Mouse (Mus musculus) adrenal gland, adult 18-20 months (tissue): ENCODE measurements around the gene Eci3. TPM values are rescaled to one million over a fixed set of nuclear protein-coding genes. Genes with fewer than 3 reads are reported as not detected.
A peak's percentile ranks its signal among the peaks of the same experiment; 100 is the strongest.
"Not testable (repeated sequence)": the region's sequence is repeated elsewhere in the genome, so short reads cannot be mapped to it uniquely, and the experiment has no call there.

Experiments
- DNase-seq, 2 experiments: peaks; one replicate each; pipeline ENCODE4 v3.0.0; 2021 to 2022; ENCODE audit warnings: low spot score in 2 of 2
- long read RNA-seq, 2 experiments: library from polyadenylated mRNA; stranded (forward); transcript quantifications; one replicate each; pipeline ENCODE4 v2.0.0; 2021
- total RNA-seq, 2 experiments: library from RNA; stranded (reverse); gene quantifications; 1 replicate in 1 of 2; 2 replicates in 1 of 2; pipeline ENCODE4 v1.2.3; 2021

Gene Eci3
- total RNA-seq, result 1 to 10 TPM; 3.3 to 4.2 TPM
- long read RNA-seq, experiment 1, partial matches to known transcripts, result 0 of 1 reads
- long read RNA-seq, experiment 1, other reads (novel, unspliced or antisense), result 0 of 1 reads
- long read RNA-seq, experiment 2, partial matches to known transcripts, result 0 of 4 reads
- long read RNA-seq, experiment 2, other reads (novel, unspliced or antisense), result 0 of 4 reads

DNA sequence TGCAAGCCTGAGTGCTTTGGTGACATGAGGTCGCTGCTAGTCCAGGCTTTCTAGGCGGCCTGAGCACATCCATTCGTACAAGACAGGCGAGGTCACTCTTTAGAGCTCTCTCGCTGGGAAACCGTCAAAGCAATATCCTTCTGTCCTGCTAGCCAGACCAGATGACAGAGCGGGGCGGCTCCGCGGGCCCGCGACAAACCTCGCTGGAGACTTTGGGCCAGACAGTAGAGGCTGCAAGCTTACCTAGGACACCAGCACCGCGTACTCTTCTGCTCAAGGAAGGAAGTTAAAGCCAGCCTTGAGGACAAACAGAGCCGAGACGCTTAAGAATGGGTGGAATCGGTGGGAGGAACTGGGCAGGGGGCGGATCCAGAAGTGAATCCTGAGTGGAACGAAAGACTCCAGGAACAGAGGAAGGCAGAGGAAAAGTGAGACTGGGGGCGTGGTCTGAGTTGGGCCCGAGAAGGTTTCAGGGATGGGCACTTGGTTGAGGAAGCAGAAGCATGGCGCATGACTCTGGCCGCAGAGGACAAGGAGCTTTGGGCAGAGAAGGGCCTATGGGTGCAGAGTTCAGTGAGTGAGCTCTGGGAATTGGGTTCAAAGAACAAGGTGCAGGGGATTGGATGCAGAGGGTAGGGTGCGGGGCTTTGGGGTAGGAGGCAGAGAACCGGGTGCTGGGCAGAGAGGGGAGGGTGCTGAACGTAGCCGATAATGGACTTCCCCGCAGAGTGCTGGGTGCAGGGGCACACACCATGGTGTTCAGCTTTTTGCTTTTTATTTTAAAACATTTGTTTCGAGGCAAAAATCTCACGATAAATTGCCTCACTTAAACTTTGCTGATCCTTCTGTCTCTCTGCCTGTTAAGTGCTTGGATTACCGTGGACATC, at the start of gene Eci3:
Gene Eci3, minus strand, starts transcription at position 300 of the 887 bp plus-strand sequence.
- DNase-seq, result peak; percentile 10 to 32

DNA sequence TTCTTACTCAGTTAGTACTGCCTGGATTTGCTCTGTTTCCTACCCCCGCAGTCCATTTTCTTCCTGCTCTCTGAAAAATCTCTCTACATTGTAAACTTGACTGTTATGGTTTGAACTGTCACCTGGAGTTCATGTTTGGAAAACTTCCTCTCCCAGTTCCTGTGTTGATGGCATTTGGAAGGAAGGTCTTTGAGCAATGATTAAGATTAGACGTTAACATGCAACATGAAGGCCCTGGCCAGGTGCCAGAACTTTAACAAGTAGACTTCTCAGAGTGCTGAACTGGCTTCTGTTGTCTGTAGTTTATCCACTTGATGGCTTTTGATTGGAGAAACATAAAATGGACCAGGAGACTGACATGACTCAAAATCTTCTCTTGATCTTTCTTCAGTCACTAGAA, 32.3 kb upstream of the Eci3 start:
- no peak for DNase-seq

DNA sequence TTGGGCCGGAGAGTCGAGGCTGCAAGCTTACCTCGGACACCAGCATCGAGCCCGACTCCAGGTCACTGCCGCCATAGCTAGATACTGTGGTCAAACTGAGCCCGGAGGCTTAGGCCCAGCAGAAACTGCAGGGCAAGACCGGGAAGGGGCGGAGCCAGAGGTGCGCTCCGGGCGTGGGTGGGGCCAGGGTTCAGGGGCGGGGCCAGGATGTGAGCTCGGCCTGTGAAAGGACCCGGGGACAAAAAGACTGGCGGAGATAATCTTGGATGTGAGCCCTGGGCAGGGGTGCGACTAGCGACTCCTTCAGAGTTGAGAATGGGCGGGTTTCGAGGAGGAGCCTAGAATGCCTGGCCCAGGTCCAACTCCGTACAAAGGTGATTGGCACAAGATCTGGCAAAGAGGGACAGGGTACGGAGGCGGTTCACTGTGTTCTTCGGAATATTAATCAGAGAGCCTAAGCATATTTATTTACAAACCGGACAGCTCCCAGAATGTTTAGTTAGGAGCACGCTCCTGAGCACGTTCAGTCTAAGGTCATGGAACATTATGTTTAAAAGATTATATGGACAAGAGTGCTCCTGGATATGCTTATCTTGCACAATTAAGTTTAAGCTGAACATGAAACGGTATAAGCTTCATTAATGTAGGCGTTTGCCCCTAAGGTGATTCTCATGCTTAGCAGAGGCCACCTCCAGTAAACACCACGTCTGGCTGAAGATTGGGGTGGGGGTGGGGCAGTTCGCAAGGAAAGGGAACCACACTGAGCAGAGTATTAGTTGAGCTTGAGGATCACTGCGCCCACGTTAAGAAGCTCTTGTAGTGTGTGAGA, 30.6 kb upstream of the Eci3 start:
- DNase-seq, result peak; percentile 91 to 92

DNA sequence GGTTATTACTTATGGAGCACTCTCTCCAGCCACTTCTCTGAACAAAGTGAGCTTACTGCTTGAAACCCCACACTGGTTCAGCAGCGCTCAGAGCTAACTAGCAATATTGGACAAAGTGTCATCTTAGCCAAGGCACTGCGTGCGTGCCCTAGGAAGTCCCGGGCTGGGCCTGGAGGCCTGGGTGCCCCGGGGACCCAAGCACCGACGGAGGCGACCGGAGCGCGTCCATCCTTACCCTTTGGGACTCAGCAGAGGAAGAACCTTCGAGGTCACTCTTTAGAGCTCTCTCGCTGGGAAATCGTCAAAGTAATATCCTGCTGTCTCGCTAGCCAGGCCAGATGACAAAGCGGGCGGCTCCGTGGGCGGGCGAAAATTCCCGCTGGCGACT, 30.0 kb upstream of the Eci3 start:
- DNase-seq, result no peak

DNA sequence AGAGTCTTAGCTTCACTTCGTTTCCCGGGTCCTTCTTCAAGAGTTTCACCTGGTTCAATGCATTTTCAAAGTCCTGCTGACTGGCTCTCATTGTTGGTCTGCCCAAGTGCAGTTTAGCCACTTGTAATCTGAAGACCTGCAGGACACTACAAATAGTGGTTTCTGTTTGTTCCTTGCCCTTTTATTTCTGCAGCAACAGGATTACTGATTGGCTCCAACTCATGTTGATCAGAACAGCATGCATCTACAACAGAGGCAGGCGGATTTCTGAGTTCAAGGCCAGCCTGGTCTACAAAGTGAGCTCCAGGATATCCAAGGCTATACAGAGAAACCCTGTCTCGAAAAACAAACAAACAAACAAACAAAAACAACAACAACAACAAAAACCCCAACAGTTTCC, 29.5 kb upstream of the Eci3 start:
- no peak for DNase-seq

DNA sequence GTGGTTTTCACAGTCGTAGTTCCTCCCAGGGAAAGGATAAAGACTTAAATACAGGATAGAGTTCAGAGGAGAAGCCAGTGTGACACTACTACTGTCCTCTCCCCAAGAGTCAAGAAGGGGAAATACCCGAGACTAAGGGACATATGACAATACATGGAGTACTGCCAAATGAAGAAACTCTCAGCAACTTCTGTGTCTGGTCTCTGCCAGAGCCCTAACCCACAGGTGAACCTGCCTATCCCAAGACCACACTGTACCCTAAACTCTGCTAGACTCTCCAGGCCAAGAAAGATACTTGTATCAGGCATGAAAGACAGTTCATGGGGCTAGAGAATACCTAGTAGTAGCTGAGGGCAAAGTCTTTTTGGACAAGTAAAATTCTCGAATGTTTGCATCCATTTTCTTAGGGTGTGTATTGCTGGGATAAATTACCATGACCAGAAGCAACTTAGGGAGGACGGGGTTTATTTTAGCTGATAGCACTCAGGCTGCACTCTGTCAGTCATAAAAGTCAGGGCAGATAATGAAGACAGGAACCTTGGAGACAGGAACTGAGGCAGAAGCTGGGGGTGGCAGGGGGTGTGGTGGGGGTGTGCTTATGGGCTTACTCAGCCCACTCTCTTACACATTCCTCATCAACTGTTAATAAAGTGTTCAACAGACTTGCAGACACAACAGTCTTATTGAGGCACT, 28.1 kb upstream of the Eci3 start:
- no peak for DNase-seq

DNA sequence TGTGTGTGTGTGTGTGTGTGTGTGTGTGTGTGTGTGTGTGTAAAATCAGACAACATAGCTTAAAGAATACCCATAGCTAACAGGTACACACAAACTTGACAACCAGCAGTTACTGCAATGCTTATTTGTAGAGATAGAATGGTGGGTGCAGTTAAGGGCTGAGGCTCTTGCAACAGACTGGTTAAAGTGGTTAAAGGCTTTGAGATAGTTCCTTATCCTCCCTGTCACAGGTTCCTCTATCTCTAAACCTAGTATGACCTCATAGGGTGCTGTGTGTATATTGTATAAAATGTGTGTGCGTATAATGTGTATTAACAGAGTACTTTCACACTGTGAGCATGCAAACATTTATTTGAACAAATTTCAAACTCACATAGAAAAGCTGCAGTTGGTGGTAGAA, 19.9 kb upstream of the Eci3 start:
- not testable (repeated sequence) for DNase-seq

DNA sequence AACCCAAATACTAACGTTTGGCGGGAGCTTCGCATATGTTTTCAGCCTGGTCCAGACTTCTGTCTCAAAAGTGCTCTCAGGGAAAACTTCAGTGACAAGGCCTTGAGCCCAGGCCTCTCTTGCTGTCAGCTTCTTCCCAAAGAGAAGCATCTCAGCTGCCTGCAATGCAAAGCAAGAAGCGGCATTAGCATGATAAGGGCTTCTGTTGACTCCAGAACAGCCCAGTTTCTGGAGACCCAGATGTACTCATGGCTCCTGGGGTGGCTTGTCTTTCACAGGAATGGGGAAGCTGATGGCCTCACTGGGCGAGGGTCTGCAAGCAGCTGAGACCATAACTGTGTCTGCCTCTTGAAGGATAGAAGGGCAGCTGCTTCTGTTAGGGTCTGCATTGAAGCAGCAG, 15.0 kb upstream of the Eci3 start:
- DNase-seq, result not testable (repeated sequence)

DNA sequence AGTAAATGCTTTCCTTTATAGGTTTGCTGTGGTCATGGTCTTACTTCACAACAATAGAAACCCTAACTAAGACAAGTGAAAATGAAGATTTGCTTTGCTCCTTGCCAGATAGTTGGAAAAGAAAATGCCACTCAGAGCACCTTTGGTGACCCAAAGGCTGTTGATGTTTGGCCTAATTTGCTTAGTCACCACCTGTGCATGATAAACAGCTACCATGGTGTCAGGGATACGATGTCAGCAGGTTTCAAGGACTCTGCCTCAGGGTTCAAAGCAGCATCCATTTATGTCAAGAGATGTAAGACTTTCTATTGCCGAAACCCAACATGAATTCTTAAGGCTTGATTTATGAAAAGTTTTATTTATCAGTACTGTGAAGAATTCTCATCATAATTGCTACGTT, 13.8 kb upstream of the Eci3 start:
- DNase-seq, result no peak

DNA sequence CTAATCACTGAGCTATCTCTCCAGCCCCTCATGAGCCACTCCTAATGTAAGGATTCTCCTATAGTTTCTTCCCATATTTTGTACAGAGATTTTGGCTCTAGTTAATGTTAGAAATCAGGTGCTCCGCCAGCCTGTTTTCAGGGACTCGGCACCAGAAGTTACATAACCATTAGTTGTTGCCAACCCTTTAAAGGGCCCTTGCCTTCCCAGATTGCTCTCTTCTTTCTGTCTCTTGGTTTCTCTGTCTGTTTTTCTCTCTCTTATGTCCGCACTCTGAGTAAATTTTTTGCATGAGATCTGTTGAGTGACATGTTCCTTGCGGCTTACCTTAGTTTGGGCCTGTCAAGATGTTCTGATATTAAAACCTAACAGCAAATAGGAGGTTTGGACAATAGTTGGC, 12.5 kb upstream of the Eci3 start:
- no peak for DNase-seq

DNA sequence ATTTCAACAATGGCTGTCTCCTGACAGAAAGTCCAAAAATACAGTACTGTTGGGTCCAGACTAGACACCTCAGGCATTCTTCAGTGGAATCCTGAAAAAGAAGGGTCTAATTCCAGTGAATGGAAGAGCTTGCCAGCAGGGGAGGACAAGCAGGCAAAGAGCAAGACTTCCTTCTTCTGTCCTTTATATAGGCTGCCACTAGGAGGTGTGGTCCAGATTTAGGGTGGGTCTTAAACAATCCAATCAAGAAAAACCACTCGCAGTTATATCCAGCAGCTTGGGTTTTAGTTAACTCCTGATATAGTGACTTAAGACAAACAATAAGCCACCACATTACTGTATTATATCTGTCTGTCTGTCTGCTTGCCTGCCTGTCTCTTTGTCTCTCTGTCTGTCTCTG, 10.2 kb upstream of the Eci3 start:
- no peak for DNase-seq

DNA sequence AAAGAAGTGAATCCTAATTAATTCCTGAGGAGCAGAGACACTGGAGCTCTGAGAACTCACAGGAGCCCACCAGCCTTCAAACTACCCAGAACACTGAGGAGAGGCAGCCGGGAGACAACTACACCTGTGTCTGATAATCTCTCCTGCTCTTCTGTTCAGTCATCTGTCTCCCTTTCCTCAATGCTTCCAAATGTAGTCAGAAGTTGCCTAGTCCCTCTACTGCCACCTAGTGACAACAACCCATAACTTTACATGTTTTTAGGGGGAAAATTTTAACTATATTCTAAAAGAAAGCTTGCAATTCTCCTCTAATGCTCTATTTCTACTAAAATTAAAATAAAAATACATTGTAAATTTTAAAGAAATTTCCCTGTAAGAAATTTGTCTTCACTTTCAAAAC, 9.5 kb upstream of the Eci3 start:
- DNase-seq, result no peak

DNA sequence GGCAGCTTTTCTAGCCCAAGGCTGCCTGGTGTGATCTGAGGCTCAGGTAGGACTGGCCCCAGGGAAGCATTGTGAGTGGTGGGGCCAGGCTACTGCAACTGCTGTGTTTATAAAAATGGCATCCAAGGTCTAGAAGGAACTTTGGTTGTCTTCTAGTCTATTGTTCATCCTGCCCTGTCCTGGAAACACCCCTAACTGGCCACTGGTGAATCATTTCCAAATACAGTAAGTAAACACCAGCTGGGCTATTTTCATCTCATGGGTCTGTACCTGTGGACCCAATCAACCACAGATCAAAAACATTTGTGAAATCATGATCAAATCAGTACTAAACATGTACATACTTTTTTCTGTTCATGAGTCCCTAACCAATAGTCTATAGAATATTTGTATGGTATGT, 8.8 kb upstream of the Eci3 start:
- not testable (repeated sequence) for DNase-seq

DNA sequence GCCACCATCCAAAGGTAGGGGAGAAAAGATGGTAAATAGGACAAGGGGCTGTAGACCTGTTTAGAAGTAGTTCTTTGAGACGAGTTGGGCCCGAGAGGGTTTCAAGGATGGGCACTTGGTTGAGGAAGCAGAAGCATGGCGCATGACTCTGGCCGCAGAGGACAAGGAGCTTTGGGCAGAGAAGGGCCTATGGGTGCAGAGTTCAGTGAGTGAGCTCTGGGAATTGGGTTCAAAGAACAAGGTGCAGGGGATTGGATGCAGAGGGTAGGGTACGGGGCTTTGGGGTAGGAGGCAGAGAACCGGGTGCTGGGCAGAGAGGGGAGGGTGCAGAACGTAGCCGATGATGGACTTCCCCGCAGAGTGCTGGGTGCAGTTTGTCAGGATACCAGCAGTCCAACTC, 2.0 kb upstream of the Eci3 start:
- DNase-seq, result not testable (repeated sequence)

DNA sequence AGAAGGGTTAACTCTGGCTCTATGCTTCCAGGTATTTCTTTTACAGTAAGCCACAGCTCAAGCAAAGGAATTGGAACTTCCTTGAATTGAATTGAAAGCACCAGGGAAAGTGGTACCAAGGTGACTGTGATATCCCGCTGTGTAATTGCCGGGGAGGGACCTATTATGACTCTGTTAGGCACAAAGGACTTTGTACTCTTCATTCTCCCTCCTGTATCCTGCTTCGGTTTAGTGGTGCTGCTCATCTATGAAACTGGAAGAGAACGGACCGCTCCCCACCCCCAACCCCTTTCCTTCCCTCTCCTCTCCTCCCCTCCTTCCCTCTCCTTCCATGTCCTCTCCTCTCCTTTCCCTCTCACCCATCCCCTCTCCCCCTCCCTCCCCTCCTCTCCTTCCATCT, 1.3 kb upstream of the Eci3 start:
- DNase-seq, result no peak

DNA sequence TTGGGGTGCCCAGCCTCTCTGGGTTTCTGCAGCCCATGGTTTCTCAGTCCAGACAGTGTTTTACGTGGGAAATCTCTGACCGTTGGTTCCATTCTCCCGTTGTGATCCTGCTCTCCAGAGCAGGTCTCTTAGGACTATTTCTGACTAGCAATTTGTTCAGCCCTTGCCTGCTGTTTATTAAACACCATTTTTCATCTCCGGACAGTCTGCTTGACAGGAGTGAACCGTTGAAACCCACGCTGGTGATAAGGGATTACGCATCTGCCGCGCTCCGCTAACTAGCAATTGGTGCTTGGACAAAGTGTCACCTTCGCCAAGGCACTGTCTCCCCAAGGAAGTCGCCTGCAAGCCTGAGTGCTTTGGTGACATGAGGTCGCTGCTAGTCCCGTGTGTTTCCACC, 809 bp upstream of the Eci3 start:
- no peak for DNase-seq

DNA sequence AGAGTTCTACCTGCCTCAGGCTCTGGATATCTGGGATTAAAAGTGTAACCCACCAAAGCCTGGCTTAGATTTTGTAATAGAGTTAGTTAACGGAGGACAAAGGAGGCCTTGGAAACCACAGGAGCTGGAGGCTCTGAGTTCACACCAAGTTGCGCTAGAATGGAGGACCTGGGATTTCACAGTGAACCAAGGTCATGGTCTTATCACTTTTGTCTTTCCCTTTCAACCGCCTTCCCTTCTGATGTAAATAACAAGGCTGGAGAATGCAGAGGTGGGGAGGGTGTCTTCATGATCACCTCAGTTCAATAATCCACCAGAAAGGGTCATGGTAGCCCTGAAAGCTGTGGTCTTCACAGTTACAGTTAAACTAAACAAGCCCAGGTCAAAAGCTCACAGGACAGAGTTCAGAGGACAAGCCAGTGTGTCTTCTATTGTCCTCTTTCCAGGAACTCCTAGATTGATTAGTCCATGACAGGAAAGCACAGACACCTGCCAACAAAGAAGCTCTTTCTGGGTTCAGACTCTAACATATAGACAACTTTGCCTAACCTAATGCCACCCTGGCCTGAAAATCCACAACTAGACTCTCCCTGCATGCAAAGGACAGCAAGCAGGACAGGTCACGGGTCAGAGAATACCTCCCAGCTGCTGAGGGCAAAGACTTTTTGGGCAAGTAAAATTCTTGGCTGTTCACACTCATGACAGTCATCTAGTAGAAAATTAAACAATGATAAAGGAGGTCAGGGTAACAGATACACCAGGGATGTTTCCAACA, 2.4 kb downstream of the Eci3 start:
- no peak for DNase-seq

DNA sequence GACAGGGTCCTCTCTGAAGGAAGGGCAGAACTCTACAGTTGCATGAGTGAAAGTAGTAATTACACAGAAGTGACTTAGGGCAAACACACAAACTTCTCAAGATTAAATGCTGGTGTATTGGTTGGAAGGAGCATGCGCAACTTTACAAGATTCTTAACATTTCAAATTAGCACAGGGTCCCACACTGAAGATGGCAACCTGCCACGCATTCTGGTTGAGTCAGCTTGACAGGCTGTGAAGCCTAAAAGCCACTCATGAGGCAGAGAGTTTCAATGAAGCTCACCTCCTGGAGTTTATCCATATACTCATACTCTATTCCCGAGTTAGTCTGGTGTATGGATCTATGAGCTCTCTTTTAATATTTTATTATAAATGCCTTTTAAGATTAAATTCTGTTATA, 5.5 kb downstream of the Eci3 start:
- DNase-seq, result not testable (repeated sequence)

DNA sequence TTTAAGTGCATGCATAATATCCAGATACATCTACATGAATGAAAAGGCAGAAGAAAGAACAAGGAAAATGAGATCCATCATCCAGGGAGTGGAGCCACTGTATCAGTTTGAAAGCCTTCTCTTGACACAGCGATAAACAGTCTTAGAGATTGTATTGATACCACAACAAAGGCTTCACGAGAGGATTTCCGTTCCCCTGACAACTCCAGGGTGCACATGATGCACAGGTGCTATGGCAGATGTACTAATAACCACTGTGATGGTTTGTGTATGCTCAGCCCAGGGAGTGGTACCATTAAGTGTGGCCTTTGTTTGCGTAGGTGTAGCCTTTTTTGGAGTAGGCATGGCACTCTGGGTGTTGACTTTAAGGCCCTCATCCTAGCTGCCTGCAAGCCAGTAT, 6.7 kb downstream of the Eci3 start:
- no peak for DNase-seq

DNA sequence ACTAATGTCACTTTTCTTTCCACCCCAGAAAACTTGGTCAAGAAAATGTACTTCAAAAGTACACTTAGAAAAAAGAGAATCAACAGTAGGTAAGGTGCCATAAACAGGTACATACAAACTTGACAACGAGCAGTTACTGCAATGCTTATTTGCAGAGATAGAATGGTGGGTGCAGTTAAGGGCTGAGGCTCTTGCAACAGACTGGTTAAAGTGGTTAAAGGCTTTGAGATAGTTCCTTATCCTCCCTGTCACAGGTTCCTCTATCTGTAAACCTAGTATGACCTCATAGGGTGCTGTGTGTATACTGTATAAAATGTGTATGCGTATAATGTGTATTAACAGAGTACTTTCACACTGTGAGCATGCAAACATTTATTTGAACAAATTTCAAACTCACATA, 12.2 kb downstream of the Eci3 start:
- not testable (repeated sequence) for DNase-seq

DNA sequence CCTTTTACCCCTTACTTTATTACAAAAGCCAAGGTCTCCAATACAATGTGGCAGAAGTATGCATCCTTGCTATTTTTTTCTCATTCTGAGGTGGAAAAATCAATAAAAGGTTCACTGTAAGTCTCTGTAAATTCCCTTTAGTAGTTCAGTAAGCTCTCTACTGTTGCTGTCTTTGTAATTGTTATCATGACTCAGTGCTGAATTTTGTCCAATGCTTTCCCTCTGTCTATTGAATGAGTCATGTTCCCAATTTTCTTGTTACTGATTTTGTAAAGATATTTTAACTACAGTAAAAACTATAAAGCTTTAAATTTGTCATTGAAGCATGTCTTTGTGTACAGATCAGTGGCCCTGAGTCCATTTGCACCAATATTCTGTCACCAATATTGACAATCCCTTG, 21.2 kb downstream of the Eci3 start:
- DNase-seq, result no peak
